Mouse (Mus musculus) stomach, postnatal 0 days (tissue): ENCODE results near the gene Slc25a51. TPM values are rescaled to one million over a fixed set of nuclear protein-coding genes. Genes with fewer than 3 reads are reported as not detected.

Experiments used
- ATAC-seq: fragments of 200-750 bp; cut with Nextera tagmentation; 2 replicates; pipeline ENCODE4 v1.8.0; 2017; ENCODE audit not compliant: low FRiP score, low TSS enrichment
- DNase-seq: peaks from one replicate; pipeline ENCODE4 v3.0.0-alpha.2; 2016; ENCODE audit warnings: low spot score
- H3K27ac ChIP-seq: fragments of 300-500 bp; sonication (generic); replicated peaks from 2 replicates; pipeline ENCODE4 v1.5.1; 2014; ENCODE audit warnings: mild to moderate bottlenecking, control low read depth
- H3K27me3 ChIP-seq: fragments of 300-500 bp; sonication (generic); 2 replicates; pipeline ENCODE4 v1.6.1; 2014; ENCODE audit warnings: low read length; ENCODE audit not compliant: control insufficient read depth, insufficient read depth
- H3K36me3 ChIP-seq: fragments of 300-500 bp; sonication (generic); 2 replicates; pipeline ENCODE4 v1.6.1; 2014; ENCODE audit warnings: low read length, mixed read lengths; ENCODE audit not compliant: control insufficient read depth, insufficient read depth
- H3K4me1 ChIP-seq: fragments of 300-500 bp; sonication (generic); replicated peaks from 2 replicates; pipeline ENCODE4 v1.6.1; 2014; ENCODE audit warnings: antibody characterized with exemption; ENCODE audit not compliant: control insufficient read depth, insufficient read depth
- H3K4me2 ChIP-seq: fragments of 300-500 bp; sonication (generic); replicated peaks from 2 replicates; pipeline ENCODE4 v1.6.1; 2014; ENCODE audit warnings: low read depth, mild to moderate bottlenecking, control low read depth, moderate library complexity
- H3K4me3 ChIP-seq: fragments of 300-500 bp; sonication (generic); 2 replicates; pipeline ENCODE4 v1.5.1; 2014; ENCODE audit warnings: low read depth, low read length, control low read depth
- H3K9ac ChIP-seq: fragments of 300-500 bp; sonication (generic); 2 replicates; pipeline ENCODE4 v1.6.1; 2014; ENCODE audit warnings: mild to moderate bottlenecking, low read length, control low read depth, mixed read lengths
- H3K9me3 ChIP-seq: fragments of 300-500 bp; sonication (generic); 2 replicates; pipeline ENCODE4 v1.6.1; 2016; ENCODE audit warnings: low read length; ENCODE audit not compliant: control insufficient read depth
- CTCF ChIP-seq: IDR thresholded peaks from 2 replicates; pipeline ENCODE4 v1.5.1; 2016; ENCODE audit warnings: antibody characterized with exemption, low read depth, mild to moderate bottlenecking, moderate library complexity
- EP300 ChIP-seq: optimal IDR thresholded peaks from 2 replicates; pipeline ENCODE3; 2016; ENCODE audit warnings: antibody characterized with exemption
- WGBS: fragments of 180-500 bp; shearing (Covaris S2); extraction: QIAGEN DNeasy Blood & Tissue Kit; methylation state at CpG from one replicate; pipeline ENCODE4 v1.1.7; 2014; 5-methylcytosine and 5-hydroxymethylcytosine counted together
- polyA plus RNA-seq: library from polyadenylated mRNA; unstranded; fragments of >200 nt; fragmentation: Nextera tagmentation; extraction: Ambion mirVana; gene quantifications from 2 replicates; pipeline ENCODE4 v1.2.1, GENCODE M21; 2015

Slc25a51 gene
- polyA plus RNA-seq, 1 experiment from 2014 or later = 40.5 TPM

GRCm38 (mm10) chr4:45442237-45442636 lies 33.7 kb upstream of the Slc25a51 start:
- TF ChIP-seq CTCF = peak; percentile 48
- no peak for TF ChIP-seq EP300
- no peaks in the 10 kb centered on the region for H3K4me1 ChIP-seq
- no peaks in the 10 kb centered on the region for H3K27me3 ChIP-seq
- H3K4me2 ChIP-seq = no peak overlapping the region
- no peak overlapping the region for H3K9ac ChIP-seq
- peaks cover 6% of the 10 kb centered on the region; the same call in 1 of the 2 replicates for H3K36me3 ChIP-seq
- no peak overlapping the region for H3K4me3 ChIP-seq
- WGBS = 61% methylated on average over 3 of the region's 3 CpGs
- DNase-seq = no peak
- ATAC-seq = 0 out of 2 replicates have a peak, but pooled peaks have one; percentile 41
- H3K27ac ChIP-seq = no peak overlapping the region
- no peaks in the 10 kb centered on the region for H3K9me3 ChIP-seq

GRCm38 (mm10) chr4:45441778-45442177 lies 33.2 kb upstream of the Slc25a51 start:
- DNase-seq (no peak), ATAC-seq (no peak)
- H3K27me3 ChIP-seq = no peaks in the 10 kb centered on the region
- H3K9me3 ChIP-seq = no peaks in the 10 kb centered on the region
- TF ChIP-seq CTCF (no peak), EP300 (no peak)
- H3K27ac ChIP-seq = no peak overlapping the region
- H3K4me3 ChIP-seq = no peak overlapping the region
- H3K4me2 ChIP-seq = no peak overlapping the region
- H3K36me3 ChIP-seq = peaks cover 6% of the 10 kb centered on the region; the same call in 1 of the 2 replicates
- WGBS = 55% methylated on average over 1 of the region's 1 CpGs
- 0 out of 2 replicates have a peak, but pooled peaks cover 3% of the 10 kb centered on the region for H3K4me1 ChIP-seq
- no peak overlapping the region for H3K9ac ChIP-seq

GRCm38 (mm10) chr4:45439281-45439680 lies 30.7 kb upstream of the Slc25a51 start:
- Histone ChIP-seq H3K4me2 (no peak overlapping the region), H3K9me3 (no peaks in the 10 kb centered on the region), H3K9ac (no peak overlapping the region), H3K27me3 (no peaks in the 10 kb centered on the region), H3K4me3 (no peak overlapping the region), H3K4me1 (0 out of 2 replicates have a peak, but pooled peaks cover 4% of the 10 kb centered on the region), H3K36me3 (peaks cover 6% of the 10 kb centered on the region; the same call in 1 of the 2 replicates), H3K27ac (no peak overlapping the region)
- ATAC-seq (no peak), DNase-seq (no peak)
- 15% methylated on average over 5 of the region's 5 CpGs for WGBS
- no peak for TF ChIP-seq EP300
- TF ChIP-seq CTCF = no peak

GRCm38 (mm10) chr4:45437010-45437409 lies 28.4 kb upstream of the Slc25a51 start:
- 42% methylated on average over 3 of the region's 3 CpGs for WGBS
- Histone ChIP-seq H3K4me1 (0 out of 2 replicates have a peak, but pooled peaks cover 4% of the 10 kb centered on the region), H3K27me3 (no peaks in the 10 kb centered on the region), H3K9ac (no peak overlapping the region), H3K9me3 (no peaks in the 10 kb centered on the region), H3K27ac (no peak overlapping the region), H3K4me3 (no peak overlapping the region), H3K36me3 (no peaks in the 10 kb centered on the region), H3K4me2 (no peak overlapping the region)
- ATAC-seq (no peak), DNase-seq (no peak)
- TF ChIP-seq EP300 (no peak), CTCF (no peak)

GRCm38 (mm10) chr4:45436383-45436913 lies 27.9 kb upstream of the Slc25a51 start:
- no peaks in the 10 kb centered on the region for H3K36me3 ChIP-seq
- H3K4me2 ChIP-seq = no peak overlapping the region
- 0 out of 2 replicates have a peak overlapping the region, but pooled peaks have one; percentile 4 for H3K27ac ChIP-seq
- ATAC-seq (peak; percentile 36; the same call in 1 of the 2 replicates), DNase-seq (no peak)
- no peak overlapping the region for H3K9ac ChIP-seq
- no peaks in the 10 kb centered on the region for H3K27me3 ChIP-seq
- 0 out of 2 replicates have a peak, but pooled peaks cover 4% of the 10 kb centered on the region for H3K4me1 ChIP-seq
- 60% methylated on average over 7 of the region's 7 CpGs for WGBS
- TF ChIP-seq EP300 (no peak), CTCF (no peak)
- H3K9me3 ChIP-seq = no peaks in the 10 kb centered on the region
- no peak overlapping the region for H3K4me3 ChIP-seq

- H3K27me3 ChIP-seq = no peaks in the 10 kb centered on the region
- DNase-seq (no peak), ATAC-seq (no peak)
- H3K4me2 ChIP-seq = no peak overlapping the region
- H3K36me3 ChIP-seq = no peaks in the 10 kb centered on the region
- no peaks in the 10 kb centered on the region for H3K9me3 ChIP-seq
- H3K4me3 ChIP-seq = no peak overlapping the region
- 0 out of 2 replicates have a peak, but pooled peaks cover 4% of the 10 kb centered on the region for H3K4me1 ChIP-seq
- 0 out of 2 replicates have a peak overlapping the region, but pooled peaks have one; percentile 4 for H3K27ac ChIP-seq
- TF ChIP-seq CTCF (peak; percentile 45), EP300 (no peak)
- H3K9ac ChIP-seq = no peak overlapping the region
- WGBS = 60% methylated on average over 2 of the region's 2 CpGs
Observed at GRCm38 (mm10) chr4:45435899-45436298, 27.3 kb upstream of the Slc25a51 start.
